Mouse (Mus musculus): Measurements from ENCODE around the gene Arhgap6.

Arhgap6 gene

GRCm38 (mm10) chrX:169123773-169124151 is 328.9 kb downstream of the Arhgap6 start:
- DNase-seq = no peak

- no peak for DNase-seq
These were observed 344.9 kb downstream of the Arhgap6 start for GRCm38 (mm10) chrX:169139758-169140157.

GRCm38 (mm10) chrX:169140467-169140866 is 345.6 kb downstream of the Arhgap6 start:
- DNase-seq = no peak

- DNase-seq = no peak
These were observed 358.9 kb downstream of the Arhgap6 start for GRCm38 (mm10) chrX:169153805-169154204.

- no peak for DNase-seq
These were observed 363.5 kb downstream of the Arhgap6 start for GRCm38 (mm10) chrX:169158385-169158784.

GRCm38 (mm10) chrX:169170981-169171380 is 376.1 kb downstream of the Arhgap6 start:
- DNase-seq = no peak

- no peak for DNase-seq
These were observed 378.9 kb downstream of the Arhgap6 start for GRCm38 (mm10) chrX:169173796-169174195.

GRCm38 (mm10) chrX:169178634-169179033 is 383.7 kb downstream of the Arhgap6 start:
- no peak for DNase-seq

GRCm38 (mm10) chrX:169187100-169187499 is 392.2 kb downstream of the Arhgap6 start, which contains the start of gene Amelx:
TSS of gene Amelx (minus strand) at chrX:169187200.
- DNase-seq = no peak

GRCm38 (mm10) chrX:169210019-169210418 is 415.1 kb downstream of the Arhgap6 start:
- DNase-seq = no peak

GRCm38 (mm10) chrX:169220064-169220463 is 425.2 kb downstream of the Arhgap6 start:
- DNase-seq = no peak

- no peak for DNase-seq
These were observed 427.6 kb downstream of the Arhgap6 start for GRCm38 (mm10) chrX:169222357-169223062.

GRCm38 (mm10) chrX:169255915-169256314 is 461.0 kb downstream of the Arhgap6 start:
- no peak for DNase-seq

GRCm38 (mm10) chrX:169256741-169257140 is 461.8 kb downstream of the Arhgap6 start:
- no peak for DNase-seq

- DNase-seq = no peak
These were observed 466.1 kb downstream of the Arhgap6 start for GRCm38 (mm10) chrX:169261034-169261433.

- DNase-seq = no peak
These were observed 467.3 kb downstream of the Arhgap6 start for GRCm38 (mm10) chrX:169262212-169262611.

GRCm38 (mm10) chrX:169263433-169264172 is 468.7 kb downstream of the Arhgap6 start:
- no peak for DNase-seq

GRCm38 (mm10) chrX:169299579-169299978 is 504.7 kb downstream of the Arhgap6 start:
- DNase-seq = no peak

- no peak for DNase-seq
These were observed 507.6 kb downstream of the Arhgap6 start for GRCm38 (mm10) chrX:169302271-169303045.

- DNase-seq = no peak
These were observed 509.0 kb downstream of the Arhgap6 start for GRCm38 (mm10) chrX:169303945-169304344.

- DNase-seq = no peak
These were observed 513.7 kb downstream of the Arhgap6 start for GRCm38 (mm10) chrX:169308559-169308958.

GRCm38 (mm10) chrX:169319066-169319760 is 524.3 kb downstream of the Arhgap6 start:
- no peak for DNase-seq
